Mouse (Mus musculus): ENCODE data around the gene Cd24a.

Cd24a gene

GRCm38 (mm10) chr10:43588470-43589177 is 10.5 kb downstream of the Cd24a start:
- DNase-seq: no peak

GRCm38 (mm10) chr10:43591477-43591876 is 13.4 kb downstream of the Cd24a start:
- no peak for DNase-seq

GRCm38 (mm10) chr10:43593182-43593581 is 15.1 kb downstream of the Cd24a start:
- DNase-seq: no peak

GRCm38 (mm10) chr10:43594187-43594586 is 16.1 kb downstream of the Cd24a start:
- DNase-seq: no peak

GRCm38 (mm10) chr10:43594894-43595293 is 16.8 kb downstream of the Cd24a start:
- no peak for DNase-seq

- no peak for DNase-seq
Measured at GRCm38 (mm10) chr10:43598067-43598726, 20.1 kb downstream of the Cd24a start.

- DNase-seq: no peak
Measured at GRCm38 (mm10) chr10:43601039-43601438, 23.0 kb downstream of the Cd24a start.

- no peak for DNase-seq
Measured at GRCm38 (mm10) chr10:43601511-43602396, 23.7 kb downstream of the Cd24a start.

GRCm38 (mm10) chr10:43603975-43604686 is 26.0 kb downstream of the Cd24a start:
- no peak for DNase-seq

GRCm38 (mm10) chr10:43604687-43605250 is 26.7 kb downstream of the Cd24a start:
- no peak for DNase-seq

- no peak for DNase-seq
Measured at GRCm38 (mm10) chr10:43605901-43606300, 27.8 kb downstream of the Cd24a start.

- DNase-seq: no peak
Measured at GRCm38 (mm10) chr10:43609507-43609906, 31.4 kb downstream of the Cd24a start.

- no peak for DNase-seq
Measured at GRCm38 (mm10) chr10:43609958-43610357, 31.9 kb downstream of the Cd24a start.

GRCm38 (mm10) chr10:43611081-43611480 is 33.0 kb downstream of the Cd24a start:
- DNase-seq: no peak

- no peak for DNase-seq
Measured at GRCm38 (mm10) chr10:43619059-43619531, 41.0 kb downstream of the Cd24a start.

GRCm38 (mm10) chr10:43619939-43620338 is 41.9 kb downstream of the Cd24a start:
- DNase-seq: no peak

GRCm38 (mm10) chr10:43623510-43623909 is 45.4 kb downstream of the Cd24a start:
- DNase-seq: no peak

- DNase-seq: no peak
Measured at GRCm38 (mm10) chr10:43624362-43624761, 46.3 kb downstream of the Cd24a start.

- no peak for DNase-seq
Measured at GRCm38 (mm10) chr10:43624791-43625398, 46.8 kb downstream of the Cd24a start.

- DNase-seq: no peak
Measured at GRCm38 (mm10) chr10:43625578-43625977, 47.5 kb downstream of the Cd24a start.

GRCm38 (mm10) chr10:43629216-43629615 is 51.1 kb downstream of the Cd24a start:
- no peak for DNase-seq

- no peak for DNase-seq
Measured at GRCm38 (mm10) chr10:43629857-43630256, 51.8 kb downstream of the Cd24a start.
